Mouse (Mus musculus) c-Kit-positive CD71-positive TER-119-negative erythroid progenitor cells, embryonic 14.5 days (primary cell): ENCODE measurements around the gene Ehd1.

Experiments
- DNase-seq: peaks from one replicate; pipeline ENCODE4 v3.0.0-alpha.2; 2013; ENCODE audit warnings: low read depth

Ehd1 gene

GRCm38 (mm10) chr19:6260946-6261345 is 15.6 kb upstream of the Ehd1 start:
- DNase-seq = no peak

GRCm38 (mm10) chr19:6261379-6261778 is 15.1 kb upstream of the Ehd1 start:
- DNase-seq = no peak

- no peak for DNase-seq
Measured at GRCm38 (mm10) chr19:6262222-6262621, 14.3 kb upstream of the Ehd1 start.

DNA sequence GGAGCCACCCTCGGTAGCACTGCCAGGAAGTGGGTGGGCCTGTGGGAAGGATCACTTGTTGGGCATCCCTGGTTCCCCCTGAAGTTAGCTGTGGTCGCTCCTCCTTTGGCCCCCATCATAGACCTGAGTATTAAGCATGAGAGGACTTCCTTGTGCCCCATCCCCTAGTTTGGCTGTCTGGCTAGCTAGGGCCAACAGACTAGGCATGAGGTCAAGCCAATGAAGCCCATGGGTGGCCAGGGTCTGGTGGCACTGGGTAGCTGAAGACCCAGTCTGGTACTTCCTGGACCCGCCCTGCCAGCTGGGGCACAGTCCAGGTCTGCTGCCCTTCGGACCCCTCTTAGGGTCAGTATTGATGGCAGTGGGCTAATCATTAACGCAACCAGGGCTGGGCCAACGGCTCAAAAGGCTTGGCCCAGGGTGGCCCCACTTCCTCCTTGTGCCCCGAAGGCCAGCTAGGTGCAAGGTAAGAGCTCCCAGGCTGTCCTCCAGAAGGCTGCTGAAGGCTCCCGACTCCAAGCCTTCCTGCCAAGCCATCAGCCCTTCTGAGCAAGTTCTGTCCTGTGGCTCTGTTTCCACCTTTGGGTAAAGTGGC is 13.6 kb upstream of the Ehd1 start:
- no peak for DNase-seq

GRCm38 (mm10) chr19:6264200-6264599 is 12.3 kb upstream of the Ehd1 start:
- no peak for DNase-seq

DNA sequence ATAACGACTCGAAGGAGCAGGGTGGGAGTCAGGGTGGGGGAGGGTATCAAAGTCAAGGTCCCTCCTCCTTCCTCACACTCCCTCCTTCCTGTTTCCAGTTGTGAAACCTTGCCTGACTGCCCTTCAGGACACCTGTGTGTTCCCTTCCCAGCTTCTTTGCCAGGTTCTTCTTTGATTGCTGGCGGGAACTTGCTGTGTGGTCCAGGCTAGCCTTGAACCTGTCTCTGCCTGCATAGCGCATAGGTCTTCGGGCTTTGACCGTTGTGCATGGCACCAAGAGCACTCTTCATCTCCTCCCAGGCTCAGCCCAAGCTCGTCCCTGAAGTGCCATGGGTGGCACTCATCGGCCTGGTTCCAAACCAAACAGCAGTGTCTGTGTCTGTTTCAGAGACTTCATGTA is 11.6 kb upstream of the Ehd1 start:
- no peak for DNase-seq

DNA sequence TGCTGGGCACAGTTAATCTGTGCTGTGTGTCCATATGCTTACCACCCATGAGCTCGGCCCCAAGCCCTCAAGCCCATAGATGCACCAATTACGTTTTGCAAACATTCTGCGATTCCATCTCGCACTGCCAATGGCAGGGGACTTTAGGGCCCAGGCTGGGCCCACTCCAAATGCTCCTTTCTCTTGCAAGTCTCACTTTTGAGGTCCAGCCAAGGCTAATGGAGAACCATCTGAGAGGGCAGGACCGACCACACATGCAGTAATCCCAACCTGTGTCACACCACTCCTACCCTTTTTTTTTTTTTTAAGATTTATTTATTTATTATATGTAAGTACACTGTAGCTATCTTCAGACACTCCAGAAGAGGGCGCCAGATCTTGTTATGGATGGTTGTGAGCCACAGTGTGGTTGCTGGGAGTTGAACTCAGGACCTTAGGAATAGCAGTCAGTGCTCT is 10.8 kb upstream of the Ehd1 start:
- no peak for DNase-seq

GRCm38 (mm10) chr19:6267306-6268169 is 9.0 kb upstream of the Ehd1 start:
- DNase-seq = no peak

DNA sequence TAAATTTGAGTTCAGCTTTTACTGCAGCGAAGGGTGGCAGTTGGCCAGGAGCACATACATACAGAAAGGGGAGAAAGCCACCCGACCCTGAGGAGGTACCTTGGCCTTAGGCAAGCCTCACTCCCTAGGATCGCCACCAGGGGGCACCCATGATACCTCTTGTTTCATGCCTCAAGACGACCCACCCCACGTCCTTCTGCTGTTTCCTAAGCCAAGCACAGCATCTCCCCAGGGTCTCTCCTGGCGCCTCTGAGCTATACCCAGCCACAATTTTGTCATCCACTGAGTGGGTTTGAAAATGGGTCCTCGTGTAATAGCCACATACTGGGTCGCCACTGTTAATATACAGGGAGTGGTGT is 8.4 kb upstream of the Ehd1 start:
- peak; percentile 85 for DNase-seq

DNA sequence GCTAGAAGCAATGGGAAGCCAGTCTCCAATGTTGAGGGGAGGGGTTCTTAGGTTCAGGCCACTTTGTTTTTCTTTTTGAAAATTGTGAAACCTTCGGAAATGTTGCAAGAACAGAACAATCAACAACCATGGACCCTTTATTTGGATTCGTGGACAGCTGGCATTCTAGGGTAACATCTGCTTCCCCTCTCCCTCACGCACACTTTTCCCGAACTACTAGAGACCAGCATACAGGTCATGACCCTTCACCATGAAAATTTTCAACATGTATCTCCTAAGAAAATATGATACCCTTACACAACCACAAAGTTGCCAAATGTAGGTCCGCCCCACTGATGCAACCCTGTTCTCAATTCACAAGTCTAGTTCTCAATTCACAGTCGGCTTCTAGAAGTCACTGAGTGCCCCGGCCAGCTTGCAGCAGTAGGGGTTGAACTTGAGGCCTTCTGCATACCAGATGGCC is 7.8 kb upstream of the Ehd1 start:
- no peak for DNase-seq

DNA sequence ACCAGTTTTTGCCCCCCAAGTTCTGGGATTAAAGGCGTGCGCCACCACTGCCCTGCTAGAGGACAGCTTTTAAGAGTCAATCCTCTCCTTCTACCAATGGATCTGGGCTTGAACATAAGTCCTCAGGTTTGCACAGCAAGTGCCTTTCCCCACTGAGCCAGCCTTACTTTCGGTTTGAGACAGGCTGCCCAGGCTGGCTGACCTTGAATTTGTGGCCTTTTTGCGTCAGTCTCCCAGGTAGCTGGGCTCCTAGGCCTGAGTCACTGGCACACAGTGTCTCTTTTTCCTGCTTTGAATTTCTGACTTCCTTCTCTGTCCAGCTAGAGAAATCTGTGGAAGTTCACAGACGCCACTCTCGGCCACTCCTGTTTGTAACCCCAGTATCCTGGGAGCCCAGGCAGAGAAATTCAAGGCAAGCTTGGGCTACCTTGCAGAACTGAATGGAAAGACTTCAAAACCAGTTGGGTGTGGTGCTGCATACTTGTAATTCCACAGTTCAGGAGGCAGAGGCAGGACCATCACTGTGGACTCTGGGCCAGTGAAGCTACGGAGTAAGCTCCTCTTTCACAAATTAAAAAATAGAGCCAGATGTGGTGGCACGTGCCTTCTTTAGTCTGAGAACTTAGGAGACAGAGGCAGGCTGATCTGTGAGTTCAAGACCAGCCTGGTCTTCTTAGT is 6.6 kb upstream of the Ehd1 start:
- no peak for DNase-seq

DNA sequence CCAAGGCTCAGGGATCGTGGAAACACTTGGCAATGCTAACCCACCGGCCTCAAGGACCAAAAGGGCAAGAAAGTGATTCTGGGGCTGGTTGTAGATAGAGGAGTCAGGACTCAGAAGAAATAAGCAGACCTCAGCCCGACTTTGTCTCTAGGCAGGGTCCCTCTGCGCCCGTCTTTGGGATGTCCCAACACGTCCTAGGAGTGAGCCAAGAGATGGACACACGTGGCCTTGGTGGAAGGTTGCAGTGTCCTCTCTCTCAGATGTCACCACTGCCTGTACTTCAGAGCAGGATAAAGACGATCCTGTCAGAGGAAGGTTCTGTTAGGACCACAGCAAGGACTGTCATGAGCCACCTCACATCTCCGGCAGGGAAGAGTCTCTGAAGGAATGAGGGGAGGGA is 5.9 kb upstream of the Ehd1 start:
- no peak for DNase-seq

DNA sequence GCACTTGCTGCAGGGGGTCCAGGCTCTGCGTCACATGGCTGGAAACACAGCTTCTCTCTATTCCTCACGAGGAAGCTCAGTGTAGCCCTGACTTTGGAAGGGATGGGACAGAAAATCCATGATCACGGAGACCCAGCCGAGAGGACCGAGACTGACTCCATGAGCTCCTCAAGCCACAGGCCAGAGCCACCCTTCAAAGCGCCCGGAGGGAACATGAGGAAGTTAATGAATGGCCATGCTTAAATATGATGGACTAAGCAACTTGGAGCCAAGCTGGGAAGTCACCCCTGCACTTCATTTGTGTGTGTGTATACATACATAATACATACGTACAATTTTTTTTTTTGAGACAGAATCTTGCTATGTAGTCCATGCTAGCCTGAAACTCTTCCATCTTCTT is 5.3 kb upstream of the Ehd1 start:
- DNase-seq = no peak

GRCm38 (mm10) chr19:6272053-6272452 is 4.5 kb upstream of the Ehd1 start:
- no peak for DNase-seq

- DNase-seq = no peak
Measured at GRCm38 (mm10) chr19:6272738-6273137, 3.8 kb upstream of the Ehd1 start.

DNA sequence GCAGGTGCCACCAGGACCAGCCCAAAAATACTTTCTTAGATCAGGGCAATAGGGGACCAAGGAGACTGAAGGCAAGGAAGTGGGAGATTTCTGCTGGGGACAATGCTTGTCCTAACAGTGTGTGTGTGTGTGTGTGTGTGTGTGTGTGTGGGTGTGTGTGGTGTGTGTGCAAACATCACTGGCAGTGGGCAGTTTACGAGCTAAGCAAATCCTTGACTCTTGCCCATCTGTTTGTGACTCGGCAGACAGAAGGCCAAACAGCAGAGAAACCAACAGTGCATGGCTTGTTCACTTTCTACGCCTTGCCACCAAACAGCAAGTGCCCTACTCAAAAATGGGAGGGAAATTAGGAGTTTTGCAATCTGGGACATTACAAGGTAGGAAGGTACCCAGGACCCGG is 2.9 kb upstream of the Ehd1 start:
- no peak for DNase-seq

DNA sequence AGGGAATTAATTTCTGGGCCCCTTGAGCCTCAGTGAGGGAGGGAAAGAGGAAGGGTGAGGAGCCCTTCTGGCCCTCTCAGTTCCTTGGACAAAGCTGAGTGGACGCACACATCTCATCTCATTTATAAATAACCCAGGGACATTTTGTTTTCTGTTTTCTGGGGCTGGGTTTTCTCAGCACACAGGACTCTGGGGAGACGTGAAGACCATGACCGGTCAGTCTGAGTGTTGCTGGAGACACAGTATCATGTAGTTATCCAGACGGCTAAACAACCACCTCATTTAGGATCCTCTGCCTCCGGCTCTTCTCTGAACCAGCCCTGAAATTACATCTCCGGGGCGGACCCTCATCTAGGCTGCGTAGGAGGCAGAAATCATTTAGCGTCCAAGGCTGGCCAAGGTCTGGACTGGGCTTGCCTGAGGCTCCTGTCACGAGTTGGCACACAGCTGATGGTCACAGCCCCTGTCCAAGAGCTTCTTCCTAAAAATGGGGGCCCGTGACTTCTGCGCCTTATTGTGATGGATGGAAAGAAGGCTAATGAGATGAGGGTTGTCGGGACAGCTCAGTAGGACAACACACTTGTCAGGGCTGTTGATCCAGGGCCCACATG is 2.4 kb upstream of the Ehd1 start:
- DNase-seq = no peak

GRCm38 (mm10) chr19:6275740-6276389 is 660 bp upstream of the Ehd1 start:
- DNase-seq = no peak

GRCm38 (mm10) chr19:6277661-6278438 is 1.3 kb downstream of the Ehd1 start:
- no peak for DNase-seq

GRCm38 (mm10) chr19:6278439-6279073 is 2.0 kb downstream of the Ehd1 start:
- DNase-seq = no peak
